Mouse (Mus musculus): ENCODE results near the gene Nfib. TPM values are rescaled to one million over a fixed set of nuclear protein-coding genes. Genes with fewer than 3 reads are reported as not detected.

Gene Nfib
- polyA plus RNA-seq, 1 experiment from 2014 or later: 41.4 TPM

GRCm38 (mm10) chr4:82539406-82540047, 166.0 kb downstream of the Nfib start:
- Histone ChIP-seq H3K9ac (no peak overlapping the region), H3K9me3 (no peaks in the 10 kb centered on the region), H3K4me2 (replicated peaks) (no peak overlapping the region), H3K27ac (no peak overlapping the region), H3K4me1 (replicated peaks) (peaks cover 18% of the 10 kb centered on the region), H3K36me3 (no peaks in the 10 kb centered on the region), H3K27me3 (replicated peaks) (0 out of 2 replicates have a peak, but pooled peaks cover 7% of the 10 kb centered on the region), H3K4me3 (replicated peaks) (no peak overlapping the region)
- no peak for ATAC-seq
- WGBS: 40% methylated on average over 8 of the region's 8 CpGs

DNA sequence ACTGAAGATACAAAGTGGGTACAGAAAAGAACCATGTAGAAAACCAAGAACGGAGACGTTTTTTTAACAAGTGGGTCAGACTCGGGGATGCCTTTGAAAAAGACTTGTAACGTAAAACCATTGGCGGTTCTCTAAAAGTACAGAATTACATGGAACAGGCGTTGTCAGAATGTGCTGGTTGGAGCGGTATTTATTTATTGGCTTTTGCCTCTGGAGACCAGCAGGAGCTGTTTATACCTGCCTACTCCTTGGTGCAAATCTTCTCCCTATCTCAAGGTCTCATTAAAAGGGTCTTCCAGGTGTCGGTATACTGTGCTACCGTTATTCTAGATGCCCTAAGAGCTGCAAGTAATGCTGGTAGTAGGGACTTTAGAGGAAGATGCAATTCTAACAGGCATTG, 166.7 kb downstream of the Nfib start:
- Histone ChIP-seq H3K4me2 (replicated peaks) (peak overlapping the region; percentile 84), H3K9me3 (no peaks in the 10 kb centered on the region), H3K4me3 (replicated peaks) (peak overlapping the region; percentile 34), H3K27ac (no peak overlapping the region), H3K27me3 (replicated peaks) (0 out of 2 replicates have a peak, but pooled peaks cover 7% of the 10 kb centered on the region), H3K36me3 (no peaks in the 10 kb centered on the region), H3K4me1 (replicated peaks) (peaks cover 18% of the 10 kb centered on the region), H3K9ac (0 out of 2 replicates have a peak overlapping the region, but pooled peaks have one; percentile 33)
- ATAC-seq: no peak
- WGBS: 12% methylated on average over 9 of the region's 9 CpGs

DNA sequence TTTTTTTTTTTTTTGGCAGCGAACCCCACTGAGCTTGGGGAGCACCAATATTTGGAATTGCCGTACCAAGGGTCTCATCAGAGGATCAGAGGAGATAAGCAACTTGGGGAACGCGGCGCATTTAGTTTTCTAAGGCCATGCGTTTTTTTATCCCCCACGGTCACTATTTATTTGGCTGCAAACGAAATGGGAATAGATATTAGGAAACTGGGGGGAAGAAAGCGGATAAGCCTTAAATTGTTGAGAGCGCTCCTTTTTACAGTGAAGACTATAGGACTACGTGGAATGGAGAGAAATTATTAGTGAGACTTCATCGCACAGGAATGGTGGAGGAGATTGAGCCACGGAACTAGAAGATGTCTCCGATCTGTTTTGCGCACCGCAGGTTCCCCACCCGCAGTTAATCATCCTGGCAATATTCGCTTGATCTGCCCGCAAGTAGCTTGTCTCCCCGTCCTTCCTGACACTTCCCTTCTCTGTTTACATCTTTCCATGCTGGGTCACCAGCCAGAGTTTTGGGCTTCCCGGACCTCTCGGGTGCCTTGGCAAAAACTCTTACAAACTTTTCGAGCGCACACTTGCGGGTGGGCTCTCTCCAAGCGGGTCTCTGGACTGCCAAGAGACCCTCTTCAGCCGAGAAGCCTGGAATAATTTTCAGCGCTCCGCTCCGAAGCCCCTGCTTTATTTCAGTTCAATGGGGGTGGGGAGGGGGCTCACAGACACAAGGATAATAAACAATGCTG, 167.3 kb downstream of the Nfib start:
- ATAC-seq: no peak
- Histone ChIP-seq H3K4me3 (replicated peaks) (peak overlapping the region; percentile 34), H3K27me3 (replicated peaks) (0 out of 2 replicates have a peak, but pooled peaks cover 7% of the 10 kb centered on the region), H3K36me3 (no peaks in the 10 kb centered on the region), H3K4me2 (replicated peaks) (peak overlapping the region; percentile 84), H3K9ac (peak overlapping the region; percentile 33; the same call in 1 of the 2 replicates), H3K4me1 (replicated peaks) (peaks cover 18% of the 10 kb centered on the region), H3K9me3 (no peaks in the 10 kb centered on the region), H3K27ac (no peak overlapping the region)
- WGBS: 2% methylated on average over 30 of the region's 30 CpGs

DNA sequence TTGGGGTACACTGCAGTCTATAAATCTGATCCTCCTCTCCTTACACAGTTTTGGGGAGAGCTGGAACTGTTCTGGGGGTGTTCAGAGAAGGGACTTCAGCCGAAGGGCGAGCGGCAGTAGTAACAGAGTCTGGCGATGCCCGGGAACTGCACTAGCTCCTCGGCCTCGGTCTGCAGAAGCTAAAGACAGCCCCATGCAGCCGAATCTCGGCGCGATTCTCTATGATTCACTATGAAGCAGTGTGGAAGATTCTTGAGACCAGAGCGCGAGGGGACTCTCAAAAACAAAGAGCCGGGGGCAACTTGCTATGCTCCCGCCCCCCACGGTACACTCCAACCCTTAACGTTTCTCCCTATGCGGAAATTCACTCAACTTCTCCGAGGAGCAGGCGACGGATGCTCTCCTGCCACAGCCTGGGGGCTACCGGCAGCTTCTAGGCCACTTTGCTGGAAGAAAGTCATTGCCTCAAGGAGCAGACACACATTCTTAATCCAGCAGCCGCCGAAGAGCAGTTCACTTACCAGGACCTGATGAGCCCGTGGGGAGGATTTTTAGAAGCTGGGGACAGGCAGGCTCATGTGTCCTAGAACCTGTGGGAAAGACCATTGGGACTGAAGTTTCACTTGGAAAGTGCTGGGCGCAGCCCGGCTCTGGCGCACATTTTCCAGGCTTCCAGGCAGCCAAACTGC, 168.1 kb downstream of the Nfib start:
- 0 out of 2 replicates have a peak, but pooled peaks cover 7% of the 10 kb centered on the region for H3K27me3 ChIP-seq (replicated peaks)
- H3K9me3 ChIP-seq: no peaks in the 10 kb centered on the region
- WGBS: 3% methylated on average over 28 of the region's 28 CpGs
- H3K4me3 ChIP-seq (replicated peaks): peak overlapping the region; percentile 34
- 0 out of 2 replicates have a peak, but pooled peaks have one; percentile 49 for ATAC-seq
- peak overlapping the region; percentile 33 for H3K9ac ChIP-seq
- H3K4me1 ChIP-seq (replicated peaks): peaks cover 21% of the 10 kb centered on the region
- no peak overlapping the region for H3K27ac ChIP-seq
- H3K36me3 ChIP-seq: no peaks in the 10 kb centered on the region
- peak overlapping the region; percentile 84 for H3K4me2 ChIP-seq (replicated peaks)

- 29% methylated on average over 36 of the region's 36 CpGs for WGBS
- Histone ChIP-seq H3K9ac (peak overlapping the region; percentile 33), H3K4me1 (replicated peaks) (peaks cover 25% of the 10 kb centered on the region), H3K27ac (no peak overlapping the region), H3K36me3 (no peaks in the 10 kb centered on the region), H3K9me3 (no peaks in the 10 kb centered on the region), H3K27me3 (replicated peaks) (0 out of 2 replicates have a peak, but pooled peaks cover 7% of the 10 kb centered on the region), H3K4me2 (replicated peaks) (peak overlapping the region; percentile 84), H3K4me3 (replicated peaks) (peak overlapping the region; percentile 34)
- no peak for ATAC-seq
Observed at GRCm38 (mm10) chr4:82536435-82537278, 168.9 kb downstream of the Nfib start.

- H3K4me3 ChIP-seq (replicated peaks): no peak overlapping the region
- H3K27ac ChIP-seq: no peak overlapping the region
- H3K4me1 ChIP-seq (replicated peaks): peaks cover 25% of the 10 kb centered on the region
- no peak overlapping the region for H3K9ac ChIP-seq
- H3K4me2 ChIP-seq (replicated peaks): no peak overlapping the region
- 0 out of 2 replicates have a peak, but pooled peaks cover 7% of the 10 kb centered on the region for H3K27me3 ChIP-seq (replicated peaks)
- no peak for ATAC-seq
- no peaks in the 10 kb centered on the region for H3K36me3 ChIP-seq
- no peaks in the 10 kb centered on the region for H3K9me3 ChIP-seq
- 63% methylated on average over 6 of the region's 6 CpGs for WGBS
Observed at GRCm38 (mm10) chr4:82535606-82536434, 169.7 kb downstream of the Nfib start.

GRCm38 (mm10) chr4:82533231-82533630, 172.3 kb downstream of the Nfib start:
- no peak overlapping the region for H3K9ac ChIP-seq
- no peak overlapping the region for H3K4me2 ChIP-seq (replicated peaks)
- H3K27ac ChIP-seq: no peak overlapping the region
- 41% methylated on average over 3 of the region's 3 CpGs for WGBS
- no peak overlapping the region for H3K4me3 ChIP-seq (replicated peaks)
- no peak for ATAC-seq
- 0 out of 2 replicates have a peak, but pooled peaks cover 7% of the 10 kb centered on the region for H3K27me3 ChIP-seq (replicated peaks)
- peaks cover 22% of the 10 kb centered on the region for H3K4me1 ChIP-seq (replicated peaks)
- H3K9me3 ChIP-seq: no peaks in the 10 kb centered on the region
- H3K36me3 ChIP-seq: no peaks in the 10 kb centered on the region

GRCm38 (mm10) chr4:82532443-82533191, 172.9 kb downstream of the Nfib start:
- no peak for ATAC-seq
- 19% methylated on average over 11 of the region's 11 CpGs for WGBS
- Histone ChIP-seq H3K4me2 (replicated peaks) (peak overlapping the region; percentile 26), H3K27ac (peak overlapping the region; percentile 48; the same call in 1 of the 2 replicates), H3K4me1 (replicated peaks) (peaks cover 21% of the 10 kb centered on the region), H3K9me3 (no peaks in the 10 kb centered on the region), H3K27me3 (replicated peaks) (0 out of 2 replicates have a peak, but pooled peaks cover 7% of the 10 kb centered on the region), H3K36me3 (no peaks in the 10 kb centered on the region), H3K4me3 (replicated peaks) (no peak overlapping the region), H3K9ac (no peak overlapping the region)

DNA sequence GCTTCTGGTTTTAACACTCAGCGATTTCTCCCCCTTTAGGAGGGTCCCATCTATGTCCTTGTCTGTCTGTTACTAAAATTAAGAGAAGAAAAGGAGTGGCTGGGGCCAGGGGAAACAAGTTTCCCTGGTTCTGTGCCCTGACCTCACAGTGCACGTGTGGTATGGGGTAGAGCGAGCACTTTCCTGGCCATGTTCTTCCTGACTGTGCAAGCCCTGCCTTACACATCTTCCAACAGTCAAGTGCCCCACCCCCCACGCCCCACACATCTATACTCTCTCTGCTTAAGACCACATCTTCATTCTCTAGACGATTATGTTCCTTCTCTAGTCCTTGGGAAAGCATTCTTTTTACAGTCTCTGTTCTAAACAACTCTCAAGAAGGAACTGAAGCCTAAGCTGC, 173.6 kb downstream of the Nfib start:
- H3K27me3 ChIP-seq (replicated peaks): 0 out of 2 replicates have a peak, but pooled peaks cover 7% of the 10 kb centered on the region
- H3K9me3 ChIP-seq: no peaks in the 10 kb centered on the region
- H3K36me3 ChIP-seq: no peaks in the 10 kb centered on the region
- 51% methylated on average over 5 of the region's 5 CpGs for WGBS
- no peak overlapping the region for H3K4me3 ChIP-seq (replicated peaks)
- 0 out of 2 replicates have a peak overlapping the region, but pooled peaks have one; percentile 48 for H3K27ac ChIP-seq
- H3K4me2 ChIP-seq (replicated peaks): 0 out of 2 replicates have a peak overlapping the region, but pooled peaks have one; percentile 26
- no peak for ATAC-seq
- peaks cover 15% of the 10 kb centered on the region for H3K4me1 ChIP-seq (replicated peaks)
- H3K9ac ChIP-seq: no peak overlapping the region

DNA sequence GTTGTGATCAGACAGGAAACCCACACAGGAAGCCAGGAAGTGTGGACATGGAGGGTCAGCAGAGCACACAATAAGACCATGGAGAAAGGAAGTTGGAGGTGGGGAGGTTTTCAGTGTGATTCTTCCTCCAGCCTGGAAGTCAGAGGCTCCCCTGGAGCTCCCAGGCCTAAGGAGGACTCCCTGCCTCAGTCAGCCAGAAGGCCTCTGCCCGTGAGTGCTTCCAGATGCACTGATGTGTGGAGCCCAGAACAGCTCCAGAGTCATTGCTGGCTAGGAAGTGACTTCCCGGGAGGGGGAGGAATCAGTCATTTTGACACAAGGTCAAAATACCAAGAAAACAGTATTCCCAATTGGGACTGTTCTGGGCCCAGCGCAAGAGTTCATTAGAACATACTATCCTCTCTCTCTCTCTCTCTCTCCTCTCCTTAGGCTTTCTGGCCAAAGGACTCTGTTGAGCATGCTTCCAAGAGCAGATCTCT, 174.6 kb downstream of the Nfib start:
- H3K4me1 ChIP-seq (replicated peaks): peaks cover 8% of the 10 kb centered on the region
- WGBS: 51% methylated on average over 3 of the region's 3 CpGs
- ATAC-seq: peak; percentile 61; the same call in 1 of the 2 replicates

More for the DNA sequence above, 174.6 kb downstream of the Nfib start:
- H3K27me3 ChIP-seq (replicated peaks): 0 out of 2 replicates have a peak, but pooled peaks cover 5% of the 10 kb centered on the region
- H3K4me2 ChIP-seq (replicated peaks): no peak overlapping the region
- H3K9me3 ChIP-seq: no peaks in the 10 kb centered on the region
- no peak overlapping the region for H3K9ac ChIP-seq
- no peak overlapping the region for H3K4me3 ChIP-seq (replicated peaks)
- H3K36me3 ChIP-seq: no peaks in the 10 kb centered on the region
- 0 out of 2 replicates have a peak overlapping the region, but pooled peaks have one; percentile 29 for H3K27ac ChIP-seq

All from intestine, embryonic 15.5 days (tissue).